Mouse (Mus musculus) yolk sac, embryonic 10.5 days (tissue): Measurements from ENCODE around the gene Bcl2a1d.
"Not testable (repeated sequence)": the region's sequence is repeated elsewhere in the genome, so short reads cannot be mapped to it uniquely, and the experiment has no call there.

Experiments
- DNase-seq: peaks from one replicate; pipeline ENCODE4 v3.0.0-alpha.2; 2017; ENCODE audit warnings: low spot score

Bcl2a1d gene

DNA sequence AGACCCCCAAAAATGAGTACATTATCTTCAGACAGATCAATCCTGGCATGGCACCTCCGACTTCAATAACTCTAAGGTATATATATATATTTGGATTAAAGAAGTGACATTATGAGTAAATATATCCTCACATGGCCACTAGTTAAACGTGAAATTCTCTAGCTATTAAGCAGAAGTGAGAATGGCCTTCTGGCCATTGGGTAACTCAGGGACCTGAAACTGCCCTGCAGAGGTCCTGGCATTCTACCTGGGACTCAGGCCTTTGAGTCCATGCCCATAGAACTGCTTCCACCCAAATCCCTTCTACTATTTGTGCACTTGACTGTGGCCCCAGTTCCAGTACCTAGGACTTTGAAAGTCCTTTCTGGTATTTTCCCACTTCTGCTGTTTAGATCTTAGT, 40.4 kb downstream of the Bcl2a1d start:
- DNase-seq, result not testable (repeated sequence)

DNA sequence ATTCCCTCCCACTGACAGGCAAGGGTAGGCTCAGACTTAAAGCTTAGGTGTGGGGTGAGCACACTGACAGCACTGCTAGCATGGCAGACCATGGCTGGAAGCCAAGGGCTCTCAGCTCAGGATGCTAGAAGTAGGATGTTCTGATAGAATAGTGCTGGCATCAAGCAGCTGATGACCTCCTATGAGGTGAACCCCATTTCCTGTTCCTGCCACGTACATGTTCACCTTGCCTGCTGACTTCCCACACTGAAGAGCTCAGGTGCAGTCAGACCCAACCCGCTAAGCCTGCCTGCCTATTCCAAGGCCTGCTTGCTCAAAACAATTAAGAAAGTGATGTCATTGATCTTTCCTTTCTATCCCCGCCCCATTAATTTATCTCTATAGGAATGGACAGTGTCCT, 42.3 kb downstream of the Bcl2a1d start:
- not testable (repeated sequence) for DNase-seq

GRCm38 (mm10) chr9:88686719-88687118, 45.0 kb downstream of the Bcl2a1d start:
- DNase-seq, result not testable (repeated sequence)
